Mouse (Mus musculus): ENCODE data around the gene Gm28048. TPM values are rescaled to one million over a fixed set of nuclear protein-coding genes. Genes with fewer than 3 reads are reported as not detected.

The Gm28048 gene
- polyA plus RNA-seq (2016; fragmentation: Nextera tagmentation; extraction: Ambion mirVana) = 5.7 TPM in 2 replicates

DNA sequence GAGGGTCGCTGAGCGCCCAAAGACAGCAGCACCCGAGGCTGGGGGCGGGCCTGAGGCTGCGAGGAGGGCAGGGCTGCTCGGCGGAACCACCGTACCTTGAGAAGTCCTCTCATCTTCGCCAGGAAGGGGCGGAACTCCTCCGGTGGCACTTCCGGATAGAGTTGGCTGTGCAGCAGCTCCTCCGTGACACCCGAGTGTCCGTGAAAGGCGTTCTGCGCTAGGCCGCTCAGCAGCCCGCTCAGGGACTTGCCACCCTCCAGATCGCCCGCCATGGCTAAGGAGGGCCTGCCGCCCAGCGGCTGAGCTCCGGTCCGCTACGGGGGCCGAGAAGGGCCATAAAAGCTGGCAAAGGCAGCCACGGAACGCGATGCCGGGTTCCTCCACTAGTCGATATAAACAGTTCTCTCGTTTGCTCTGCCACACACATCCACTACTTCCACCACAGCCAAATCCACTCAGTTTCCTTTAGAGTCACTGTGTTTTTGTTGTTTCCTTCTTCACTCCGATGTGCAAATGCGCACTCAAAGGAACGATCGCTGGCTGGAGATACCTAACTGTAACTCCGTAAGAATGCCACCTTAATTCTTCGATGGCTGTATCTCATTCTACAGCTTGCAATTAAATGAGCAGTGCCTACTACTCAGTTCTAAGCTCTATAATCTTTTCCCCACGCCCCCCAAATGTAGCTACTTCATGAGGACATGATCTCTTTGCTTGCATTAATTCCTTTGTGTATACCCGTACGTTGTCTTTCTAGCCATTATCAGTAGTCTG, at the start of gene Gm28048, which contains the start of gene Commd1:
Gene Gm28048 (minus strand): TSS at position 107 of the 774 bp plus-strand sequence.
Gene Commd1 (minus strand): TSS at position 399 of the 774 bp plus-strand sequence.
- Histone ChIP-seq H3K4me3 (peak within 1 kb of the TSS; percentile 64), H3K9me3 (replicated peaks) (no peaks in the 10 kb centered on the region), H3K27me3 (no peaks in the 10 kb centered on the region), H3K4me1 (peaks cover 9% of the 10 kb centered on the region), H3K27ac (peak within 1 kb of the TSS; percentile 93), H3K4me2 (replicated peaks) (peak within 1 kb of the TSS; percentile 84), H3K9ac (peak within 1 kb of the TSS; percentile 75), H3K36me3 (peaks cover 5% of the 10 kb centered on the region; the same call in 1 of the 2 replicates)
- ATAC-seq (ENCODE audit: low FRiP score) = peak; percentile 94
- 4% methylated on average over 42 of the region's 42 CpGs for WGBS

DNA sequence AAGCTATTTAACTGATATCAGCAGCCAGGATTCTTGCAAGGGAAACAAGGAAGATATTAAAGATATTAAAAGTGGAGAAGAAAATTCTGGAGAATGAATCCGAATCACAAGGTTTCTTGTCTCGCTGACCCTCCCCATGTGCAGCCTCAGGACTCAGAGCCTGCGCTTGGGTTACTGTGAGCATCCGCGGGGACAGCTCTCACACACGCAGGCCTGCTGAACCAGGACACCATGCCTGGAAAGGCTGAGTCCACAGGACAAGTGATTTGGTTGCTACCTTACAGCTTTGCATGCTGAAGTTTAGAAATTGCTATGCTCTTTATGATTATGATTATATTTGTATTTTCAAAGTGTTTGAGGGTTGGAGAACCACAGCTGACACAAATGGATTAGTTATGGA, 47.5 kb upstream of the Gm28048 start:
- Histone ChIP-seq H3K4me3 (no peak overlapping the region), H3K36me3 (no peaks in the 10 kb centered on the region), H3K9me3 (replicated peaks) (no peaks in the 10 kb centered on the region), H3K27ac (no peak overlapping the region), H3K9ac (no peak overlapping the region), H3K27me3 (no peaks in the 10 kb centered on the region), H3K4me2 (replicated peaks) (no peak overlapping the region), H3K4me1 (no peaks in the 10 kb centered on the region)
- 81% methylated on average over 6 of the region's 6 CpGs for WGBS
- ATAC-seq (ENCODE audit: low FRiP score) = no peak

DNA sequence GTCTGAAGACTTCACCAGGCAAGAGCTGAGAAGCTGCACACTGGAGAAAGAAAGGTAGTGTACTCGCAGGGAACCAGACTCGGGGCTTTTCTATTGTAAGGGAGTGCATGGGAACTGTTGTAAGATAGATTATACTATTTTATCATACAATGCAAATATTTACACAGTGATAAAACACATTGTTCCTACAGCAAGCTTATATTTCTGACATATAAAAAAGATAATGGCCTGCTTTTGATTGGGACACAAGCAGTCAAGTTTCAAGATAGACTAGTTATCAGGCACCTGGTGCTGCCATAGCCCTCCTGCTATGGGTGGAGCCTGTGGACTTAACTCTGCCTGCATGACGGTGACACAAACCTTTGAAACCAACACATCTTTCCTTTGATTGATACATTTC, 47.1 kb upstream of the Gm28048 start:
- ATAC-seq (ENCODE audit: low FRiP score) = no peak
- Histone ChIP-seq H3K9ac (no peak overlapping the region), H3K27ac (no peak overlapping the region), H3K36me3 (no peaks in the 10 kb centered on the region), H3K9me3 (replicated peaks) (no peaks in the 10 kb centered on the region), H3K4me1 (no peaks in the 10 kb centered on the region), H3K4me3 (no peak overlapping the region), H3K27me3 (no peaks in the 10 kb centered on the region), H3K4me2 (replicated peaks) (no peak overlapping the region)
- whole genome bisulfite sequencing = 76% methylated on average over 3 of the region's 3 CpGs

DNA sequence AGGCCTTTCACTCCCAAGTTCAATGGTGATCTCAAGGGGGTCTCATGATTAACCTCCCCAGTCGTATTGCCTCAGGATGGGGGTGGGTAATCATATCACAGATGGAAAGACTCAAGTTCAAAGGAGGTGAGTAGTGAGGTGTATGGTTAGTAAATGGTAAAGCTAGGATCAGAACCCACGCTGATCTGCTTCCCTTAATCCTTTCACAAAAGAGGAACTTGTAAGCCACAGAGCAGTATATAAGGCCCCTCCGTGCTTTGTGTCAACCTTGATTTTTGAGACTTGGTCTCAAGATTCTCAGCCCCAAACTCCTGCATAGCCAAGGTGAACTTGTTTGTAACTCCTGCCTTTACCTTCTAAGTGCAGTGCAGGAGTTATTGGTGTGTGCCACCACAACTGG, 42.3 kb upstream of the Gm28048 start:
- Histone ChIP-seq H3K4me1 (no peaks in the 10 kb centered on the region), H3K9me3 (replicated peaks) (no peaks in the 10 kb centered on the region), H3K9ac (no peak overlapping the region), H3K4me3 (no peak overlapping the region), H3K36me3 (no peaks in the 10 kb centered on the region), H3K27ac (no peak overlapping the region), H3K4me2 (replicated peaks) (no peak overlapping the region), H3K27me3 (no peaks in the 10 kb centered on the region)
- WGBS = 79% methylated on average over 3 of the region's 3 CpGs
- no peak for ATAC-seq (ENCODE audit: low FRiP score)

DNA sequence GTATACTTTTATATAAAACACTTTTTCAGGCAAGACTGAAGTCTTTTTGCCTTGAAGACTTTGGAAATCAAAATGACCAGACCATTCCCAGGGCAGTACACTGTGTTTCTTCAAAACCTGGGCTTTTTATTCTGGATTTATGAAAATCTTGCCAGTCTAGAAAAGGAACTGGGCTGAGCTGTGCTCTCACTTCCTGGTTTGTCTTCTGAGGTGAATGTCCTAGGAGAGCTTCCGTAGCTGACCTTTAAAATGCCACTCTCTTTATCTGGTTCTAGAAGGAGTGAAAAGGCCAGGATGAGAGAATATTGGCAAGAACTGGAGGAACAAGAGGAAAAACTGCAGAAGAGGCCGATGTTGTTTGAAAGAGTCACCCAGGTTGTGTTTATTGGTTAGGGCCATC, 41.3 kb upstream of the Gm28048 start:
- H3K4me1 ChIP-seq = no peaks in the 10 kb centered on the region
- H3K27ac ChIP-seq = no peak overlapping the region
- 97% methylated on average over 2 of the region's 2 CpGs for WGBS
- H3K9ac ChIP-seq = no peak overlapping the region
- H3K36me3 ChIP-seq = no peaks in the 10 kb centered on the region
- no peaks in the 10 kb centered on the region for H3K27me3 ChIP-seq
- ATAC-seq (ENCODE audit: low FRiP score) = no peak
- no peaks in the 10 kb centered on the region for H3K9me3 ChIP-seq (replicated peaks)
- H3K4me2 ChIP-seq (replicated peaks) = no peak overlapping the region
- H3K4me3 ChIP-seq = no peak overlapping the region

DNA sequence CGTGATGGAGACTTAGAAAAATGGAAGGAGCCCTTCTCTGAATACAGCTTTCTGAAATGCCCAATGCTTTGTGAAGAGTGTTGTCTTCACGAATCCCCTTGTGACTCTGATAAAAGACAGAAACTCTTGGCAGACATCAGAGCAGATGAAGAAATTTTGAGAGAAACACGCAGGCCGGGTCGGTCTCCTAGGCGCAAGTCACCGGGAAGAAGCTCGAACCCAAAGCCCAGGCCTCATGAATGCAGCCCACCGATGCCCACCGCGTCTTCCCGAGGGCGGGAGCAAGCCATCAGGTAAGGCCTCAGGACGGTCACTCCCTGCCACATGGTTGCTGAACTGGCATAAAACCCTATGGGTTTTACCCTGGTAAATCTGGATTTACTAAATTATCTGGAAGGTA, 39.0 kb upstream of the Gm28048 start:
- WGBS = 90% methylated on average over 14 of the region's 14 CpGs
- H3K27me3 ChIP-seq = no peaks in the 10 kb centered on the region
- no peak overlapping the region for H3K4me2 ChIP-seq (replicated peaks)
- ATAC-seq (ENCODE audit: low FRiP score) = no peak
- no peaks in the 10 kb centered on the region for H3K4me1 ChIP-seq
- no peak overlapping the region for H3K4me3 ChIP-seq
- H3K9me3 ChIP-seq (replicated peaks) = no peaks in the 10 kb centered on the region
- H3K36me3 ChIP-seq = no peaks in the 10 kb centered on the region
- no peak overlapping the region for H3K9ac ChIP-seq
- H3K27ac ChIP-seq = no peak overlapping the region

DNA sequence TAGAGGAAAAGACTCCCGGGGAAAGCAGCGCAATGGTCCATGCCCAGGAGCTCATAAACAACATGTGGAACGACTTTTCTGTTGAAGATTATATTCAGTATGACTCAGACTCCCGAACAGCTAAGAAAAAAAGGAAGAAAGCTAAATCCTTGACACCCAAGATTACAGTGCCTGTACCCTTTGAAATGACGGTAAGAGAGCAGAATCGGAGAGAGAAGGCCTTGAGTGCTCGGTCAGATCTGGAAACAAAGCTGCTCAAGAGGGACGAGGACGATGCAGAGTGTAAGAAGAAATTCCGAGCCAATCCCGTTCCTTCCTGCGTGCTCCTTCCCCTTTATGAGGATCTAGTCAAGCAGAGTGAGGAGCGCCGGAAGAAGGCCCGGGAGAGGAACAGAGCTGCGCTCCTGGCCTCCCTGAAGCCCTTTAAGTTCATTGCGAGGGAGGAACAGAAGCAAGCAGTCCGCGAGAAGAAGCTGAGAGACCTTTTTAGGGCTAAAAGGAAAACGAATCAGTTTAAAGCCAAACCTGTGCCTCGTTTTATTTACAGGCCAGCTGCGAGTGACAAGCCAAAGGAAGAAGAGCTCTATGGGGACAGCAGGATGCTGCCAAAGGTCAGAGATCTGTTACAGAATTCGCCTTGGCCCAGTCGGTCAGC, 38.4 kb upstream of the Gm28048 start:
- Histone ChIP-seq H3K9ac (no peak overlapping the region), H3K4me2 (replicated peaks) (no peak overlapping the region), H3K27me3 (no peaks in the 10 kb centered on the region), H3K4me3 (no peak overlapping the region), H3K9me3 (replicated peaks) (no peaks in the 10 kb centered on the region), H3K4me1 (no peaks in the 10 kb centered on the region), H3K36me3 (no peaks in the 10 kb centered on the region), H3K27ac (no peak overlapping the region)
- ATAC-seq (ENCODE audit: low FRiP score) = no peak
- 57% methylated on average over 24 of the region's 24 CpGs for WGBS

DNA sequence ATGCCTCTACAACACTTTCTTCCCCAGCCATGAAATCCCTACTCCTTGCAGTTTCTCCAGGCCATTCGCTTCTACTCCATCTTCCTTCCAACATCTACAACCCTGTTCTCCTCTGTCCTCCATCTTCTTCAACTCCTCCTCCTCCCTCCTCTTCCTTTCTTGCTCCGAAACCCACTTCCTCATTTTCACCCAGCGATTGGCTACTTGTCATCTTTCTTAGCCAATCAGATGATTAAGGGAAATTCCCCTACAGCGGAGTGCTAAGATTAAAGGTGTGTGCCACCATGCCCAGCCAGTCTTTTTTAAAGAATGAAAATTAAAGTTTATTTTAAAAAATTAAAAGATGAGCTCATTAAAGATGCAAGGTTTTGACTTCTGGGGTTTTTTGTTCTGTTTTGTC, 36.1 kb upstream of the Gm28048 start:
- Histone ChIP-seq H3K9me3 (replicated peaks) (no peaks in the 10 kb centered on the region), H3K27me3 (no peaks in the 10 kb centered on the region), H3K4me1 (no peaks in the 10 kb centered on the region), H3K4me3 (no peak overlapping the region), H3K27ac (no peak overlapping the region), H3K36me3 (no peaks in the 10 kb centered on the region), H3K4me2 (replicated peaks) (no peak overlapping the region), H3K9ac (no peak overlapping the region)
- ATAC-seq (ENCODE audit: low FRiP score) = no peak
- 92% methylated on average over 4 of the region's 4 CpGs for WGBS

DNA sequence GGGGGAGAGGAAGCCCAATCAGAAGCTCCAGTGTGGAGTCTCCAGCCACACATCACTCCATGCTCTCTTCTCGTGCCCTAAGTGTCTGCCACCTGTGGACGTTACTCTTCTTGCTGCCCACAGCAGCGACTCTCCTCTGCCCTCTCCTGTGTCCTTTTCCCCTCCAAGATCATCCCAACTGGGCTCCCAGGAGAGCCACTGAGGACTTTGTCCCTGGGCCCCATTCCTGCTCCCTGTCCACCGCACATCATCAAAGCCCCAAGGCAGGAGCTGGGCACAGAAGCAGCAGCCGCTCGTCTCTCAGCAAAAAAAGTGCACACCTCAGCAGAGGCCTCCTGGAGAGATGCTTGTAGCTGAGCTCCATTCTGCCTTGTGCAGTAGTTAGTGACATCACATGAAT, 33.1 kb upstream of the Gm28048 start:
- H3K9me3 ChIP-seq (replicated peaks) = no peaks in the 10 kb centered on the region
- ATAC-seq (ENCODE audit: low FRiP score) = no peak
- H3K27me3 ChIP-seq = no peaks in the 10 kb centered on the region
- no peak overlapping the region for H3K27ac ChIP-seq
- H3K4me2 ChIP-seq (replicated peaks) = no peak overlapping the region
- WGBS = 72% methylated on average over 6 of the region's 6 CpGs
- H3K36me3 ChIP-seq = no peaks in the 10 kb centered on the region
- H3K4me3 ChIP-seq = no peak overlapping the region
- H3K4me1 ChIP-seq = no peaks in the 10 kb centered on the region
- no peak overlapping the region for H3K9ac ChIP-seq

DNA sequence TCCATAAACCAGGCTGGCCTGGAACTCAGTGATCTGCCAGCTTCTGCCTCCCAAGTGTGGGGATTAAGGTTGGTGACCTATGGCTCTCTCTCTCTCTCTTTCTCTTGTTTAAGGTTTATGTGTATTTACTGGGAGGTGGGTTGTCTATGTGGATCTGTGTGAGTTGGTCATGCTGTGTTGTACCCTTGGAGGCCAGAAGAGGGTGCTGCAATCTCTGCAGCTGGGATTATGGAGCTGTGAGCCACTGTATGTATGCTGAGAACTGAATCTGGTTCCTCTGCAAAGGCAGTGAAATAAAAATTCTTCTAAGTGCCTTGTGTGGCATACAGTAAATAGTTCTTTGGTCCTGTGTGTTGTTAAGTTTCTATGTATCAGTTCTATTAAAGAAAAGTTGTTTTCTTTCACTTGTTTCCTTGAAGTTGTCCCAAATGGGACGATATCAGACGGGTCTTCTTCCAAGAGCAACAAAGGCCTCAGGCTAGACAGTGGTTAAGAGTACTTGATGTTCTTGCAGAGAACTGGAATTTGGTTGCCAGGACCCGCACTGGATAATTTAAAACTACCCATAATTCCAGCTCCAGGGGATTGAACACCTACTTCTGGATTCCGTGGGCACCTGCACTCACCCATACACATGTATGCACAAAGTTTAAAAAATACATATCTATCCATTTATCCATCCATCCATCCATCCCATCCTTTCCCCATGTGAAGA, 31.8 kb upstream of the Gm28048 start:
- no peaks in the 10 kb centered on the region for H3K9me3 ChIP-seq (replicated peaks)
- no peak overlapping the region for H3K4me3 ChIP-seq
- no peak overlapping the region for H3K27ac ChIP-seq
- no peak for ATAC-seq (ENCODE audit: low FRiP score)
- no peaks in the 10 kb centered on the region for H3K36me3 ChIP-seq
- no peak overlapping the region for H3K9ac ChIP-seq
- H3K4me1 ChIP-seq = no peaks in the 10 kb centered on the region
- H3K4me2 ChIP-seq (replicated peaks) = no peak overlapping the region
- H3K27me3 ChIP-seq = no peaks in the 10 kb centered on the region
- 88% methylated on average over 4 of the region's 4 CpGs for WGBS

DNA sequence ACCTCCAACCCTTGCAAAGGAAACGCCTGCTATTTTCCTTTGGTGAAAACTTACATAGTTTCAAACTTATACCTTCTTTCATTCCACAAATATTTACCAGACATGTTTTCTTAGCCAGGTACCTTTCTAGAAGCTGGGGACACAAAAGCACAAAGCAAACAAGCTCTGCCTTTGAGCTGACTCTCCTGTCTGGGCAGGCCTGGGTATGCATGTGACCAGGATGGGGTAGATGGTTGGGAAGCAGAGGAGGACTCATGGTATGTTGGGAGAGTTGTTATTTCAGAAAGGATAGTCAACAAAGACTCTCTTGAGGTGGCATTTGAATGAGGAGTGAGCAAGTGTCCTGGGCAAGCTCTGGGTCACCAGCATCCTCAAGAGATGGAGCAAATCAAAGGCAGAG, 31.2 kb upstream of the Gm28048 start:
- H3K36me3 ChIP-seq = no peaks in the 10 kb centered on the region
- 86% methylated on average over 1 of the region's 1 CpGs for WGBS

DNA sequence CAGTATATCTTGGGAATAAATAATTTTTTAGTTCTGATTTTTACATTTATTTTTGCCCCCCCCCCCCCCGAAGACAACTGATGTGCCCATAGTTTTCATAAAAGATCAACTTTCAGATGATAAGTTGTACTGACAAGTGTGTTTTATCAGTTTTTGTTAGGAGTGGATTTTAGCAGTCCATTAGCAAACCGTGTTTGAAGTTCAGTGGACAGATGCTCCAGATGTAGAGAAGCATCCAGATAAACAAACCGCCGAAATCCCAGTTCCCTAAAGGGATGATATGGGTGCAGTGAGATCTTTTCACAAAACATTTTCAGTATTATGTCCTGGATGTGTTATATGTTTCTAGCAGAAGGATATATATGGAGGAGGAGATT, 26.9 kb upstream of the Gm28048 start:
- peak overlapping the region; percentile 77 for H3K9ac ChIP-seq
- no peaks in the 10 kb centered on the region for H3K27me3 ChIP-seq
- H3K36me3 ChIP-seq = peaks cover 11% of the 10 kb centered on the region
- H3K4me3 ChIP-seq = peak overlapping the region; percentile 55
- no peaks in the 10 kb centered on the region for H3K4me1 ChIP-seq
- ATAC-seq (ENCODE audit: low FRiP score) = no peak
- no peak overlapping the region for H3K27ac ChIP-seq
- no peaks in the 10 kb centered on the region for H3K9me3 ChIP-seq (replicated peaks)
- peak overlapping the region; percentile 64 for H3K4me2 ChIP-seq (replicated peaks)
- 34% methylated on average over 4 of the region's 4 CpGs for WGBS

More for the DNA sequence above, 31.2 kb upstream of the Gm28048 start:
- ATAC-seq (ENCODE audit: low FRiP score) = no peak
- Histone ChIP-seq H3K4me1 (no peaks in the 10 kb centered on the region), H3K9ac (no peak overlapping the region), H3K27ac (no peak overlapping the region), H3K4me3 (no peak overlapping the region), H3K27me3 (no peaks in the 10 kb centered on the region), H3K4me2 (replicated peaks) (no peak overlapping the region), H3K9me3 (replicated peaks) (no peaks in the 10 kb centered on the region)

All from hindbrain, embryonic 12.5 days (tissue).